Mouse (Mus musculus) lung, embryonic 15.5 days (tissue): ENCODE measurements at regions not wholly inside any gene's neighbourhood (a gene's known extent, or its start where the extent isn't known, plus 50 kb on each side); places are given as distances from the start of the nearest gene placed in this dataset.

Experiments used
- ATAC-seq: fragments of 200-750 bp; cut with Nextera tagmentation; 2 replicates; pipeline ENCODE4 v1.8.0; 2017; ENCODE audit warnings: moderate number of reproducible peaks, borderline replicate concordance; ENCODE audit not compliant: low FRiP score, low TSS enrichment; ENCODE audit errors: extremely low read depth
- H3K27ac ChIP-seq: fragments of 300-500 bp; sonication (generic); 2 replicates; pipeline ENCODE4 v1.5.1; 2015; ENCODE audit warnings: moderate library complexity, mild to moderate bottlenecking, inconsistent platforms
- H3K27me3 ChIP-seq: fragments of 300-500 bp; sonication (generic); 2 replicates; pipeline ENCODE4 v1.6.1; 2015; ENCODE audit warnings: inconsistent platforms
- H3K36me3 ChIP-seq: fragments of 300-500 bp; sonication (generic); 2 replicates; pipeline ENCODE4 v1.6.1; 2015; ENCODE audit warnings: inconsistent platforms
- H3K4me1 ChIP-seq: fragments of 300-500 bp; sonication (generic); 2 replicates; pipeline ENCODE4 v1.6.1; 2015; ENCODE audit warnings: inconsistent platforms
- H3K4me2 ChIP-seq: fragments of 300-500 bp; sonication (generic); 2 replicates; pipeline ENCODE4 v1.6.1; 2015; ENCODE audit warnings: inconsistent platforms, mild to moderate bottlenecking, moderate library complexity
- H3K4me3 ChIP-seq: fragments of 300-500 bp; sonication (generic); 2 replicates; pipeline ENCODE4 v1.5.1; 2015; ENCODE audit warnings: mild to moderate bottlenecking, inconsistent platforms
- H3K9ac ChIP-seq: fragments of 300-500 bp; sonication (generic); 2 replicates; pipeline ENCODE4 v1.6.1; 2015; ENCODE audit warnings: inconsistent platforms
- H3K9me3 ChIP-seq: fragments of 300-500 bp; sonication (generic); 2 replicates; pipeline ENCODE4 v1.6.1; 2016; ENCODE audit warnings: inconsistent platforms
- WGBS: fragments of 180-500 bp; shearing (Covaris S2); methylation state at CpG from one replicate; pipeline ENCODE4 v1.1.7; 2015; 5-methylcytosine and 5-hydroxymethylcytosine counted together

- 70% methylated on average over 5 of the region's 5 CpGs for WGBS
- no peaks in the 10 kb centered on the region for H3K4me1 ChIP-seq
- ATAC-seq: no peak
- H3K4me2 ChIP-seq: no peak overlapping the region
- no peaks in the 10 kb centered on the region for H3K9me3 ChIP-seq
- no peaks in the 10 kb centered on the region for H3K36me3 ChIP-seq
- H3K27me3 ChIP-seq: no peaks in the 10 kb centered on the region
- H3K9ac ChIP-seq: no peak overlapping the region
- no peak overlapping the region for H3K4me3 ChIP-seq
- H3K27ac ChIP-seq: no peak overlapping the region
Observed at GRCm38 (mm10) chr13:34800906-34801305, 66.3 kb downstream of the Fam50b start.

- H3K27me3 ChIP-seq: no peaks in the 10 kb centered on the region
- H3K4me1 ChIP-seq: no peaks in the 10 kb centered on the region
- no peaks in the 10 kb centered on the region for H3K36me3 ChIP-seq
- H3K9ac ChIP-seq: no peak overlapping the region
- H3K9me3 ChIP-seq: no peaks in the 10 kb centered on the region
- no peak overlapping the region for H3K27ac ChIP-seq
- H3K4me3 ChIP-seq: no peak overlapping the region
- WGBS: 44% methylated on average over 9 of the region's 9 CpGs
- ATAC-seq: no peak
- H3K4me2 ChIP-seq: no peak overlapping the region
Observed at GRCm38 (mm10) chr13:34806532-34807092, 68.5 kb upstream of the Prpf4b start.

- Histone ChIP-seq H3K9ac (no peak overlapping the region), H3K36me3 (no peaks in the 10 kb centered on the region), H3K27me3 (no peaks in the 10 kb centered on the region), H3K9me3 (no peaks in the 10 kb centered on the region), H3K27ac (no peak overlapping the region), H3K4me1 (peaks cover 5% of the 10 kb centered on the region), H3K4me3 (no peak overlapping the region), H3K4me2 (no peak overlapping the region)
- no peak for ATAC-seq
- 93% methylated on average over 1 of the region's 1 CpGs for WGBS
Observed at GRCm38 (mm10) chr13:34809536-34809935, 65.6 kb upstream of the Prpf4b start.

- H3K4me1 ChIP-seq: peaks cover 22% of the 10 kb centered on the region
- ATAC-seq: peak; percentile 85
- H3K27ac ChIP-seq: peak overlapping the region; percentile 10
- H3K4me3 ChIP-seq: no peak overlapping the region
- H3K9ac ChIP-seq: no peak overlapping the region
- no peaks in the 10 kb centered on the region for H3K27me3 ChIP-seq
- peak overlapping the region; percentile 41 for H3K4me2 ChIP-seq
- H3K9me3 ChIP-seq: no peaks in the 10 kb centered on the region
- H3K36me3 ChIP-seq: no peaks in the 10 kb centered on the region
- WGBS: 14% methylated on average over 18 of the region's 18 CpGs
Observed at GRCm38 (mm10) chr13:34814161-34815056, 60.7 kb upstream of the Prpf4b start.

GRCm38 (mm10) chr13:34815057-34815410 lies 60.1 kb upstream of the Prpf4b start:
- WGBS: 42% methylated on average over 3 of the region's 3 CpGs
- Histone ChIP-seq H3K4me3 (no peak overlapping the region), H3K36me3 (no peaks in the 10 kb centered on the region), H3K27me3 (no peaks in the 10 kb centered on the region), H3K9ac (no peak overlapping the region), H3K9me3 (no peaks in the 10 kb centered on the region), H3K4me1 (peaks cover 22% of the 10 kb centered on the region), H3K27ac (peak overlapping the region; percentile 10; the same call in 1 of the 2 replicates), H3K4me2 (no peak overlapping the region)
- peak; percentile 29; the same call in 1 of the 2 replicates for ATAC-seq

- Histone ChIP-seq H3K27me3 (no peaks in the 10 kb centered on the region), H3K4me2 (no peak overlapping the region), H3K27ac (no peak overlapping the region), H3K9me3 (no peaks in the 10 kb centered on the region), H3K4me1 (peaks cover 22% of the 10 kb centered on the region), H3K9ac (no peak overlapping the region), H3K36me3 (no peaks in the 10 kb centered on the region), H3K4me3 (no peak overlapping the region)
- WGBS: 32% methylated on average over 5 of the region's 5 CpGs
- ATAC-seq: no peak
Observed at GRCm38 (mm10) chr13:34818211-34818610, 56.9 kb upstream of the Prpf4b start.

GRCm38 (mm10) chr13:34820423-34820822 lies 54.7 kb upstream of the Prpf4b start:
- H3K9me3 ChIP-seq: no peaks in the 10 kb centered on the region
- no peaks in the 10 kb centered on the region for H3K27me3 ChIP-seq
- no peak overlapping the region for H3K4me3 ChIP-seq
- WGBS: 65% methylated on average over 4 of the region's 4 CpGs
- H3K36me3 ChIP-seq: no peaks in the 10 kb centered on the region
- no peak overlapping the region for H3K9ac ChIP-seq
- H3K4me1 ChIP-seq: peaks cover 9% of the 10 kb centered on the region
- no peak for ATAC-seq
- no peak overlapping the region for H3K4me2 ChIP-seq
- no peak overlapping the region for H3K27ac ChIP-seq

- Histone ChIP-seq H3K9me3 (0 out of 2 replicates have a peak, but pooled peaks cover 3% of the 10 kb centered on the region), H3K9ac (no peak overlapping the region), H3K27me3 (no peaks in the 10 kb centered on the region), H3K36me3 (no peaks in the 10 kb centered on the region), H3K27ac (no peak overlapping the region), H3K4me2 (no peak overlapping the region), H3K4me3 (no peak overlapping the region), H3K4me1 (peaks cover 9% of the 10 kb centered on the region)
- WGBS: 75% methylated on average over 3 of the region's 3 CpGs
- no peak for ATAC-seq
Observed at GRCm38 (mm10) chr13:34821946-34822345, 53.2 kb upstream of the Prpf4b start.

- Histone ChIP-seq H3K36me3 (no peaks in the 10 kb centered on the region), H3K4me1 (no peaks in the 10 kb centered on the region), H3K27me3 (no peaks in the 10 kb centered on the region), H3K9ac (no peak overlapping the region), H3K4me3 (no peak overlapping the region), H3K9me3 (0 out of 2 replicates have a peak, but pooled peaks cover 3% of the 10 kb centered on the region), H3K4me2 (no peak overlapping the region), H3K27ac (no peak overlapping the region)
- ATAC-seq: no peak
- WGBS: 63% methylated on average over 1 of the region's 1 CpGs
Observed at GRCm38 (mm10) chr13:34824157-34824556, 50.9 kb upstream of the Prpf4b start.
